Mouse (Mus musculus) megakaryocyte-erythroid progenitor cell, adult 5 weeks (primary cell): ENCODE measurements around the gene Sycp2l. TPM values are rescaled to one million over a fixed set of nuclear protein-coding genes. Genes with fewer than 3 reads are reported as not detected.

ENCODE experiments used
- polyA plus RNA-seq: library from polyadenylated mRNA; stranded (reverse); fragments of >175 nt; gene quantifications from 2 replicates; pipeline ENCODE4 v1.2.3, GENCODE M21; 2012

Sycp2l gene
- not detected in 2 replicates for polyA plus RNA-seq

DNA sequence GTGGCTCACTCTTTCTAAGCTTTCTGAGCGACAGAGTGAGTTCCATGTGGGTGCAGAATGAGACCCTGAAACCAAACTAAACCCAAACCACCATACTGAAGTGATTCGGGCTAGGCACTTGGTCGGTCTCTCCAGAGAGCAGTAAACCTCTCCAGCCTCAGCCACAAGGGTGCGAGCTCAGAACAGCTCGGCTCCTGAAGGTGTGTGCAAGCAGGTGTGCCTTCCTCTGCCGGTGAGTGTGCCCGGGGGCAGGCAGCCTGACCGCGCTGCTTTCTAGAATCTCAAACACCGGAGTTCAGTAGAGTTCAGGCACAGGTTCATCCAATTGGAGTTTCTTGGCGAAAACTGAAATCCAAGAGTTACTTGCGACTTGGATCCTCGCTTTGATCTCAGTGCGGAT is at the start of gene Sycp2l:
Sycp2l (plus strand) TSS at position 368 of the 400 bp plus-strand sequence.

DNA sequence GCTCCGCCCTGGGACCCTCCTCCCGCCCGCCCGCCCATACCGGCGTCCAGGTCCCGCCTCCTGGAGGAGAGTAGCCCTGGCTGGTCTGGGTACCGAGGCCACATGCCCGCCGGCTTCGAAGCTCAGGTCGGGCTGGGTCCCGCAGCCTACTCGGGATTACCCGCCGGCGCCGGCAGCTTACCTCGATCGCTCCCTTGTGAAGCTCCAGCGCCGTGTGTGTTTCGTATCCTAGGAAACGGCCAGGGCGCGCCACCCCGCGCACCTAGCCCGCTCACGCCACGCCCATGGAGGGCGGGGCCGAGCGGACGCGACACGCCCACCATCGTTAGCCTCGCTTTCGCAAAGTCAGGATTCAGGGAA is 34.7 kb upstream of the Sycp2l start, which contains the start of gene Mak:
Mak (minus strand) TSS at position 286 of the 360 bp plus-strand sequence.

DNA sequence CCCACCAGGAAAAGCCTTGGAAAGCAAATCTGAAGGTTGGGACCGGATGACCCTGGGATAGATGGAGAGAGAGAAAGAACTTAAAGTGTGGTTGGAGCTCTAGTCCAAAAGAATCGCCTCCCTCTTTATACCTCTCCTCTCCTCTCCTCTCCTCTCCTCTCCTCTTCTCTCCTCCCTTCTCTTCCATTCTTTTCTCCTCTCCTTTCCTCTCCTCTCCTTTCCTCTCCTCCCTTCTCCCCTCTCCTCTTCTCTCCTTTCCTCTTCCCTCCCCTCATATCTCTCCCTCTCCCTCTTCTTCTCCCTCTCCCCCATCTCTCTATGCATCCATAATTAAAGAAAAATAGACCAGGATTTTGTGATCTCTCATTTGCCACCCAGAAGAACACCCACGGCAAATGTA is 3.2 kb upstream of the Sycp2l start, which contains the start of gene Gcm2:
Gcm2 (minus strand) TSS at position 101 of the 400 bp plus-strand sequence.

DNA sequence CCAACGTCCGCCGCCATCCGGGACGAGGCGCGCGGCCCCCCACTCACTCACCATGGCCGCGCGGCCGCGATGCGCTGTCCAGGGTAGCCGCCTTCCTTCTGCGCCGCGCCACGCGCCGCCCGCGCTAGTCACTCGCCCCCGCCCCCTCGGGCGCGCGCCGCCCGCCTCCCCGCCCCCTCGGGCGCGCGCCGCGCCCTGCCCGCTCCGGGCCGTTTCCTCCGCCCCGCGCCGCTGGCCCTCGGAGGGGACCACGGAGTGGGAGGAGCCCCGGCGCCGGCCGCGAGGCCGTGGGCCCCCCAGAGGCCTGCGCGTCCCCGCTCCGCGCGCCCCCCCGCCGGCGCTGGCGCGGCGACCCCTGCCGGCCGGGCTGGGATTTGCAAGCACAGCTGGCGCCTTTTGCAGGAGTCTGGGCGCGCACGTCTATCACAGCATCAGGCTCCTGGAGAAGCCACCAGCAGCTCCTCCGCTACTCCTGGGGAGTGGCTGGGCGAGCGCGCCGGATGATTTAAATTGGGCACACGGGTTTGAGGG is 106.3 kb downstream of the Sycp2l start, which contains the start of gene Elovl2:
Elovl2 (minus strand) TSS at position 102 of the 531 bp plus-strand sequence.

Other genes starting within 250 kb of the Sycp2l start
- gene Pak1ip1, start 113.3 kb upstream of the Sycp2l start, polyA plus RNA-seq = 24.6 and 29.7 TPM in 2 replicates
- 155 and 171 TPM in 2 replicates for gene Tmem14c, start 98.0 kb upstream of the Sycp2l start, polyA plus RNA-seq
- gene Mak, start 34.6 kb upstream of the Sycp2l start, polyA plus RNA-seq = 0.01 TPM in 1 of 2 replicates, not detected in the other
- not detected in 2 replicates for gene Gcm2, start 3.3 kb upstream of the Sycp2l start, polyA plus RNA-seq
- 0.01 and 0.05 TPM in 2 replicates for gene Elovl2, start 106.1 kb downstream of the Sycp2l start, polyA plus RNA-seq
- gene Smim13, start 135.5 kb downstream of the Sycp2l start, polyA plus RNA-seq = 1.5 and 1.9 TPM in 2 replicates
- gene Gm17364, start 159.7 kb downstream of the Sycp2l start, polyA plus RNA-seq = not detected in 2 replicates